Mouse (Mus musculus) ES-Bruce4 (cell line): ENCODE measurements around the gene Pld2. TPM values are rescaled to one million over a fixed set of nuclear protein-coding genes. Genes with fewer than 3 reads are reported as not detected.
"Not testable (repeated sequence)": the region's sequence is repeated elsewhere in the genome, so short reads cannot be mapped to it uniquely, and the experiment has no call there.

Experiments
- H3K27ac ChIP-seq: 2 replicates; pipeline ENCODE4 v1.5.1; 2012; ENCODE audit warnings: low read length, inconsistent platforms; ENCODE audit not compliant: insufficient read depth
- H3K27me3 ChIP-seq: 2 replicates; pipeline ENCODE4 v1.6.1; 2012; ENCODE audit warnings: mild to moderate bottlenecking, low read length, inconsistent platforms; ENCODE audit not compliant: control insufficient read depth, poor library complexity, insufficient read depth, severe bottlenecking
- H3K36me3 ChIP-seq: 2 replicates; pipeline ENCODE4 v1.6.1; 2012; ENCODE audit warnings: inconsistent platforms, mild to moderate bottlenecking, low read length, moderate library complexity; ENCODE audit not compliant: control insufficient read depth, poor library complexity, insufficient read depth, severe bottlenecking
- H3K4me1 ChIP-seq: one replicate; pipeline ENCODE4 v1.8.1; 2011; ENCODE audit warnings: low read length; ENCODE audit not compliant: control insufficient read depth, insufficient read depth
- H3K4me3 ChIP-seq: 2 replicates; pipeline ENCODE4 v1.5.1; 2011; ENCODE audit warnings: low read depth, mild to moderate bottlenecking, low read length
- H3K9ac ChIP-seq: 2 replicates; pipeline ENCODE4 v1.6.1; 2012; ENCODE audit warnings: low read depth, mild to moderate bottlenecking, inconsistent platforms; ENCODE audit not compliant: poor library complexity, severe bottlenecking
- H3K9me3 ChIP-seq: replicated peaks from 2 replicates; pipeline ENCODE4 v1.6.1; 2012; ENCODE audit warnings: mild to moderate bottlenecking, low read length, inconsistent platforms; ENCODE audit not compliant: control insufficient read depth, poor library complexity, insufficient read depth, severe bottlenecking
- CTCF ChIP-seq: IDR thresholded peaks from one replicate; pipeline ENCODE4 v1.8.1; 2011; ENCODE audit warnings: low read depth, low read length
- EP300 ChIP-seq: IDR thresholded peaks from 2 replicates; pipeline ENCODE4 v1.6.1; 2011; ENCODE audit warnings: low read depth, low read length; ENCODE audit not compliant: insufficient read depth
- POLR2A ChIP-seq: IDR thresholded peaks from one replicate; pipeline ENCODE4 v1.8.1; 2011; ENCODE audit warnings: low read length; ENCODE audit not compliant: insufficient read depth
- polyA plus RNA-seq: library from polyadenylated mRNA; stranded (reverse); fragments of >200 nt; gene quantifications from 2 replicates; pipeline ENCODE4 v1.2.4, GENCODE M21; 2011; ENCODE audit warnings: low read depth; ENCODE audit not compliant: missing spikeins, insufficient read depth, insufficient read length

Pld2 gene
- polyA plus RNA-seq, 1 experiment: 7.3 TPM

GRCm38 (mm10) chr11:70564276-70564873 lies 24.5 kb downstream of the Pld2 start:
- no peak for TF ChIP-seq POLR2A
- TF ChIP-seq EP300: no peak
- no peak for TF ChIP-seq CTCF
- no peaks in the 10 kb centered on the region for H3K9me3 ChIP-seq
- no peaks in the 10 kb centered on the region for H3K4me1 ChIP-seq
- H3K36me3 ChIP-seq: no peaks in the 10 kb centered on the region
- no peak overlapping the region for H3K4me3 ChIP-seq
- H3K27me3 ChIP-seq: no peaks in the 10 kb centered on the region
- peak overlapping the region; percentile 93; the same call in 1 of the 2 replicates for H3K9ac ChIP-seq
- H3K27ac ChIP-seq: no peak overlapping the region

DNA sequence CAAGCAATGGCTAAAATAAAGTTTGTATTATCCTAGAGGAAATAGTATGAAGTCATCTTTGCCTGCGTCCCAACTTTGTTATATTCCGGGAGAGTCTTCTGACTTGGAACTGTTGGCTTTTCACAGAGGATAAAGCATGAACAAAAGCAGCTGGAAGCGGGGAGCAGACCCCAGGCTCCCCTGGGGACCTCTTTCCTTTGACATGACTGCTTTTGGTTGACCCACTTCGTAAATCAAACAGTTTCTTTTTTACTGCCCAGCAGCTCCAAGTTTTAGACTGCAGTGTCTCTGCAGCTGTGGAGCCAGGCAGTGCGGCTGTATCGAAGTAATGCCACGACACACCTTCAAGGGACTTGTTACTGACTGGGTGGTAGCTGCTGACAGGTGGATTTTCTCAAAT lies 26.7 kb downstream of the Pld2 start:
- Histone ChIP-seq H3K27me3 (no peaks in the 10 kb centered on the region), H3K4me1 (no peaks in the 10 kb centered on the region), H3K27ac (no peak overlapping the region), H3K36me3 (no peaks in the 10 kb centered on the region), H3K9me3 (no peaks in the 10 kb centered on the region), H3K4me3 (no peak overlapping the region), H3K9ac (no peak overlapping the region)
- TF ChIP-seq CTCF (no peak), POLR2A (no peak), EP300 (no peak)

DNA sequence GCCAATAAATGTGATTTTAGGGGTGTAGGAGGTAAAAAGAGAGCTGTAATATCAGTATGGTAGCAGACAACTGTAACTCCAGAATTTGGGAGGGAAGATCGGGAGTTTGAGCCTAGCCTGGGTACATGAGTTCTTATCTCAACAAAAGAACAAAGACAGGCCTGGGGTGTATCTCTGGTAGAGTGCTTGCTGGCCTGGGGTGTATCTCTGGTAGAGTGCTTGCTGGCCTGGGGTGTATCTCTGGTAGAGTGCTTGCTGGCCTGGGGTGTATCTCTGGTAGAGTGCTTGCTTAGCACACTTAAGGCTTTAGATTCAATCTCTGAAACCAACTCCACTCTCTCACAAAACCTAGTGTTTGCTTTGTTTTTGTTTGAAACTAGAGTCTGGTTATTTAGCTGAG lies 30.8 kb downstream of the Pld2 start:
- not testable (repeated sequence) for H3K9me3 ChIP-seq, H3K27ac ChIP-seq, H3K4me3 ChIP-seq, H3K27me3 ChIP-seq, H3K36me3 ChIP-seq, H3K4me1 ChIP-seq, H3K9ac ChIP-seq

GRCm38 (mm10) chr11:70571641-70572040 lies 31.8 kb downstream of the Pld2 start:
- H3K4me3 ChIP-seq: no peak overlapping the region
- H3K9ac ChIP-seq: no peak overlapping the region
- TF ChIP-seq POLR2A: no peak
- no peak for TF ChIP-seq EP300
- TF ChIP-seq CTCF: no peak
- H3K27me3 ChIP-seq: no peaks in the 10 kb centered on the region
- peaks cover 2% of the 10 kb centered on the region for H3K4me1 ChIP-seq
- no peaks in the 10 kb centered on the region for H3K9me3 ChIP-seq
- H3K36me3 ChIP-seq: no peaks in the 10 kb centered on the region
- H3K27ac ChIP-seq: no peak overlapping the region

DNA sequence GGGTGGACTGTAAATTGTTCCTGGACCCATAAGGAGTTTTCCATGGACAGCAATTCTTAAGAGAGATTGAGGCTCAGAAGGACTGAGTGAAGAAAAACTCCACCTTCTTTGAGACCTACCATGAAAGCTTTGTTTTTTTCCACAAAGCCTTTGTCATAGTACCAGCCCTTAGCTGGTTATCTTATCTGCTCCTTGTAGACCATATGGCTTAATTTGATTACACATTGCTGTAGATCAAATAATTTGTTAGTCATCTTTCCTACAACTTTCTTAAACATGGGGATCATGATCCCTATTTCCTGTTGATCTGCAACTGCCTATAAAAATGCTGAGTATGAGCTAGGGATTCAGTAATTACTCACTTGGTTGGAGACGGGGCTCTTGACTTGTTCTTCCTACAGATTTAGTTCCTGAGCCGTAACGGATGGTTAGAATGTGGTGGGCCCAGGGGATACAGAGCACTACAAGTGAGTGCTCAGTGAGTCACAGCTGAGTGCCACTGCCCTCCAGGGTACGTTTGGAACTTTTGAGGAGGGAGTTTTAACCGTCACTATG lies 32.6 kb downstream of the Pld2 start:
- Histone ChIP-seq H3K9me3 (no peaks in the 10 kb centered on the region), H3K9ac (no peak overlapping the region), H3K27me3 (no peaks in the 10 kb centered on the region), H3K4me3 (no peak overlapping the region), H3K27ac (no peak overlapping the region), H3K4me1 (peaks cover 6% of the 10 kb centered on the region), H3K36me3 (no peaks in the 10 kb centered on the region)
- TF ChIP-seq CTCF: no peak
- TF ChIP-seq EP300: no peak
- no peak for TF ChIP-seq POLR2A

GRCm38 (mm10) chr11:70573872-70574271 lies 34.0 kb downstream of the Pld2 start:
- H3K4me1 ChIP-seq: peaks cover 8% of the 10 kb centered on the region
- H3K9me3 ChIP-seq: no peaks in the 10 kb centered on the region
- no peak overlapping the region for H3K9ac ChIP-seq
- no peaks in the 10 kb centered on the region for H3K36me3 ChIP-seq
- no peak overlapping the region for H3K27ac ChIP-seq
- H3K4me3 ChIP-seq: no peak overlapping the region
- no peak for TF ChIP-seq CTCF
- TF ChIP-seq EP300: no peak
- TF ChIP-seq POLR2A: no peak
- no peaks in the 10 kb centered on the region for H3K27me3 ChIP-seq
